Mouse (Mus musculus): ENCODE data around the gene Tdrkh. TPM values are rescaled to one million over a fixed set of nuclear protein-coding genes. Genes with fewer than 3 reads are reported as not detected.

The Tdrkh gene
- polyA plus RNA-seq, 1 experiment, result 2.6 TPM

DNA sequence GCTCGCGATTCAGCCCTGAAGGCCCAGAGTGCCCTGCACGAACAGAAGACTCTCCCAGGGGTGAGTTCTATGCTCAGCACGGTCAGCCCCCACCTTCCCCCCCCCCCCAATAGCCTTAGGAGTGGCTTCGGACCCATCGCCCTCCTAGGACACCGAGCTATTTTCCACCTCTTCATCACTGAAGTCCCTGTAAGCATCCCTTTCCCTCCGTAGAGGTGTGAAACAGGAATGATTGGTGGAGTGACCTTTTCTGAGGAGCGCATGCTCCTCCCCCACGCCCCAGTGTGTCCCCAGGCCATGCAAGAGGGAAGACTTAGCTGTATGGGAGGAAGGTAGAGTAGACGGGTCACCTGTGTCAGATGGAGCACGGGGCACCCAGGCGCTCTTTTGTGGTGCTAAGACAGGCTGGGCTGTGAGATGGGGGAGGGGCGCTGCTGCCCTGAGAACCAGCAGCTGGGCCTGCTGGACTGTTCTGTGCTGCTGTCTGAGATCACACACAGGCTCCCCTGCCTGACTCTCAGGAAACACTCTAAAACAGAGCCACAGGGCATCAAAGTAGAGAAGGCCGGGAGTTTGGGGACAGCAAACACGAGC lies 67.3 kb downstream of the Tdrkh start, which contains the start of gene Riiad1:
Gene Riiad1 (minus strand): TSS at position 51 of the 594 bp plus-strand sequence.
- Histone ChIP-seq H3K4me1 (replicated peaks; ENCODE audit: control insufficient read depth, insufficient read depth, low read length) (no peaks in the 10 kb centered on the region), H3K36me3 (ENCODE audit: control insufficient read depth, insufficient read depth, low read length) (no peaks in the 10 kb centered on the region), H3K27ac (ENCODE audit: control insufficient read depth, insufficient read depth, low read length) (no peak within 1 kb of the TSS), H3K27me3 (ENCODE audit: control insufficient read depth, insufficient read depth, low read length) (peaks cover 11% of the 10 kb centered on the region; the same call in 1 of the 2 replicates), H3K4me3 (ENCODE audit: control insufficient read depth, insufficient read depth, low read length) (no peak within 1 kb of the TSS)
- TF ChIP-seq CTCF (IDR thresholded peaks at IDR 0.05; ENCODE audit: borderline replicate concordance, control insufficient read depth, extremely low read depth, insufficient read depth, low read length, poor library complexity) (no peak), POLR2A (IDR thresholded peaks at IDR 0.05; ENCODE audit: control insufficient read depth, extremely low read depth, insufficient read depth, low read length, poor library complexity) (no peak)
- DNase-seq, result no peak
- WGBS, result 33% methylated on average over 16 of the region's 16 CpGs

DNA sequence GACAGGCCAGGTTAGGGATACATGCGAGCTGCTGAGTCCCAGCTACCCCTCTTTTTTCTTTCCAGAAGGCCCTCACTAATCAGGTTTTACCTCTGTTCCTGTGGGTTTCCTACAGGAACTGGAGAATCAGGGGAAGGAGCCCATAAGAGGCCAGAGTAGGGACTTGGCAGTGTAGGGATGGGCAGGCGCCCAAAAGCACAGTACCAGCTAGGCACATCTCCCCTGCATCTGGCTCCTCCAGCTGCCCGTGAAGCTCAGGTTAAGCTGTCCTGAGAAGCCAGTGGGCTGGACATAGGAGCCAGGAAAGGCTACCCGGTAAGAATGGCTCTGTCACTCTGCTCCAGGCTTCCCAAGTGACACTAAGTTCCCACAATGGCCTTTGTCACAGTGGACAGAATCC lies 68.4 kb downstream of the Tdrkh start:
- H3K27ac ChIP-seq (ENCODE audit: control insufficient read depth, insufficient read depth, low read length), result no peak overlapping the region
- H3K27me3 ChIP-seq (ENCODE audit: control insufficient read depth, insufficient read depth, low read length), result peaks cover 11% of the 10 kb centered on the region; the same call in 1 of the 2 replicates
- TF ChIP-seq CTCF (IDR thresholded peaks at IDR 0.05; ENCODE audit: borderline replicate concordance, control insufficient read depth, extremely low read depth, insufficient read depth, low read length, poor library complexity) (no peak), POLR2A (IDR thresholded peaks at IDR 0.05; ENCODE audit: control insufficient read depth, extremely low read depth, insufficient read depth, low read length, poor library complexity) (no peak)
- H3K4me3 ChIP-seq (ENCODE audit: control insufficient read depth, insufficient read depth, low read length), result no peak overlapping the region
- no peaks in the 10 kb centered on the region for H3K36me3 ChIP-seq (ENCODE audit: control insufficient read depth, insufficient read depth, low read length)
- WGBS, result 77% methylated on average over 4 of the region's 4 CpGs
- H3K4me1 ChIP-seq (replicated peaks; ENCODE audit: control insufficient read depth, insufficient read depth, low read length), result no peaks in the 10 kb centered on the region
- DNase-seq, result no peak

DNA sequence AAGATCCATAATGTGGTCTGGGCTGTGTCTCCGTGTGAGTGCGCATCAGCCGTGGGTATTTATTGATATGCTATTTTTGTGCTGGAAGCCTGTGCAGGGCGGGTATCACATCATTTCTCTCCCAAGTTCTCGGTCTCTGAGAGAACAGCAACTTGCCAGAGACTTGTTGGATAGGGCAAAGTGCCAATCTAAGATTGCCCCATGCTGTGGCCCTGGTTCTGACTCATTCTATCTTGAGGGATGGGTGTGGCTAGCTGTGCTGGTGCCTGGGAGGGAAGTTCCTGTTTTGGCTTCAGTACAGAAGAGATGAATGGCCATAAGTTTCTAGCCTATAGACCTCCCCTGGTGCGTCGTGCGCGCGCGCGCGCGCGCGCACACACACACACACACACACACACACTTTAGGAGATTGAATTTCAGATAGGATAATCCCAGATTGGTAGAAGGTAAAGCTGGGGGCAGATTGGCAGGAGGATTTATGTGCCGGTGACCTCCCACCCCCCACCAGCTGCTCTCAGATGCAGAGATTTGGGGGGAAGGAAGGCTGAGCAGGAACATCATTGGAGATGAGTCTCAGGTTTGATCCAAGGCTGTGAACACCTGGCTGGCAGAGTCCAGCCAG lies 69.8 kb downstream of the Tdrkh start:
- 90% methylated on average over 17 of the region's 17 CpGs for WGBS
- DNase-seq, result no peak

DNA sequence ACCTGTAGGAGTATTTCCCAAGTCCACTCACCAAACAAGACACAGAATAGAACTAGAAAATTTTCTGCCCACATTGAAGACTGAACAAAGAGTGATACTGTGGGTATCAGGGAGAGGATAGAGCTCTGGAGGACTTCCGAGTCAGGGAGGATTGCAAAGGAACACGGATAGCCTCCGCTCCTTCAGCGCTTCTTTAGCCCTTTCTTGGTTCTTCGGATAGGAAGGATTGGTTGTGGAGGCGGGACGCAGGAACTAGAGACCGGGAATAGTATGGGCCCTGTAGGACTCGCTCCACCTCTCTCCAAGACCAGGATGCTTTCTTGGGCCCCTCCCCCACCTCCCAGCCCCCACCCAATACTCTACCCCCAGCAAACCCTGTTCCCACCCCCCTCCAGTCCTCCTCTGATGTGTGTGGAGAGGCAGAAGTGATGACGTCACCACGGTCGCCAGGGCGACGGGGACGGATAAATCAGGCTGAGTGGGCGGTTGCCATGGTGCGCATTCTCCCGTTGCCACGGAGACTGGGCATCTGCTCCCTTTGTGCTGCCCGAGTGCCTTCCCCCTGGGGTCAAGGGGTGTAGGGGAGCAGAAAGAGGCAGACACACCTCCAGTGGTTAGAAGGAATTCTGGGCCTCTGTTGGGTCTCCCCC lies 70.8 kb downstream of the Tdrkh start:
- Histone ChIP-seq H3K27ac (ENCODE audit: control insufficient read depth, insufficient read depth, low read length) (no peak overlapping the region), H3K27me3 (ENCODE audit: control insufficient read depth, insufficient read depth, low read length) (peaks cover 6% of the 10 kb centered on the region; the same call in 1 of the 2 replicates), H3K36me3 (ENCODE audit: control insufficient read depth, insufficient read depth, low read length) (no peaks in the 10 kb centered on the region), H3K4me1 (replicated peaks; ENCODE audit: control insufficient read depth, insufficient read depth, low read length) (no peaks in the 10 kb centered on the region), H3K4me3 (ENCODE audit: control insufficient read depth, insufficient read depth, low read length) (no peak overlapping the region)
- no peak for TF ChIP-seq POLR2A (IDR thresholded peaks at IDR 0.05; ENCODE audit: control insufficient read depth, extremely low read depth, insufficient read depth, low read length, poor library complexity)
- no peak for TF ChIP-seq CTCF (IDR thresholded peaks at IDR 0.05; ENCODE audit: borderline replicate concordance, control insufficient read depth, extremely low read depth, insufficient read depth, low read length, poor library complexity)
- WGBS, result 60% methylated on average over 20 of the region's 20 CpGs
- DNase-seq, result no peak

More for the DNA sequence above, 69.8 kb downstream of the Tdrkh start:
- H3K36me3 ChIP-seq (ENCODE audit: control insufficient read depth, insufficient read depth, low read length), result no peaks in the 10 kb centered on the region
- no peaks in the 10 kb centered on the region for H3K4me1 ChIP-seq (replicated peaks; ENCODE audit: control insufficient read depth, insufficient read depth, low read length)
- H3K27ac ChIP-seq (ENCODE audit: control insufficient read depth, insufficient read depth, low read length), result no peak overlapping the region
- no peak overlapping the region for H3K4me3 ChIP-seq (ENCODE audit: control insufficient read depth, insufficient read depth, low read length)
- TF ChIP-seq CTCF (IDR thresholded peaks at IDR 0.05; ENCODE audit: borderline replicate concordance, control insufficient read depth, extremely low read depth, insufficient read depth, low read length, poor library complexity), result no peak
- TF ChIP-seq POLR2A (IDR thresholded peaks at IDR 0.05; ENCODE audit: control insufficient read depth, extremely low read depth, insufficient read depth, low read length, poor library complexity), result no peak
- H3K27me3 ChIP-seq (ENCODE audit: control insufficient read depth, insufficient read depth, low read length), result peaks cover 11% of the 10 kb centered on the region; the same call in 1 of the 2 replicates

Other genes starting within 250 kb of the Tdrkh start
- 0.04 TPM in 1 of 2 replicates, not detected in the other for gene Gm10696, start 235.1 kb upstream of the Tdrkh start, polyA plus RNA-seq (2012; rRNA removed)
- not detected in 2 replicates for gene Gm5286, start 216.6 kb upstream of the Tdrkh start, polyA plus RNA-seq (2012; rRNA removed)
- gene Gm4778, start 149.2 kb upstream of the Tdrkh start, polyA plus RNA-seq (2012; rRNA removed), result not detected in 2 replicates
- 1.8 and 2.3 TPM in 2 replicates for gene Them4, start 103.2 kb upstream of the Tdrkh start, polyA plus RNA-seq (2012; rRNA removed)
- gene Them5, start 71.2 kb upstream of the Tdrkh start, polyA plus RNA-seq (2012; rRNA removed), result 0.27 and 0.35 TPM in 2 replicates
- gene C2cd4d, start 50.8 kb upstream of the Tdrkh start, polyA plus RNA-seq (2012; rRNA removed), result 0.39 and 0.55 TPM in 2 replicates
- gene Rorc, start 40.5 kb upstream of the Tdrkh start, polyA plus RNA-seq (2012; rRNA removed), result 296 and 308 TPM in 2 replicates
- gene Lingo4, start 14.8 kb upstream of the Tdrkh start, polyA plus RNA-seq (2012; rRNA removed), result 6.0 and 6.1 TPM in 2 replicates
- 46.4 and 47.5 TPM in 2 replicates for gene Mrpl9, start 30.0 kb downstream of the Tdrkh start, polyA plus RNA-seq (2012; rRNA removed)
- gene Oaz3, start 30.6 kb downstream of the Tdrkh start, polyA plus RNA-seq (2012; rRNA removed), result 0.43 and 0.71 TPM in 2 replicates
- gene Celf3, start 65.0 kb downstream of the Tdrkh start, polyA plus RNA-seq (2012; rRNA removed), result 3.0 and 3.3 TPM in 2 replicates
- 0.50 TPM in 1 of 2 replicates, not detected in the other for gene Riiad1, start 67.1 kb downstream of the Tdrkh start, polyA plus RNA-seq (2012; rRNA removed)
- 13.9 and 15.5 TPM in 2 replicates for gene Snx27, start 169.4 kb downstream of the Tdrkh start, polyA plus RNA-seq (2012; rRNA removed)
- gene Gm10972, start 229.8 kb downstream of the Tdrkh start, polyA plus RNA-seq (2012; rRNA removed), result not detected in 2 replicates
- gene Tuft1, start 245.6 kb downstream of the Tdrkh start, polyA plus RNA-seq (2012; rRNA removed), result 6.4 and 10.1 TPM in 2 replicates